Mouse (Mus musculus) ES-Bruce4 (cell line): Measurements from ENCODE around the gene Slc35f1.

ENCODE experiments used
- CTCF ChIP-seq: IDR thresholded peaks from one replicate; pipeline ENCODE4 v1.8.1; 2011; ENCODE audit warnings: low read depth, low read length
- EP300 ChIP-seq: IDR thresholded peaks from 2 replicates; pipeline ENCODE4 v1.6.1; 2011; ENCODE audit warnings: low read depth, low read length; ENCODE audit not compliant: insufficient read depth
- POLR2A ChIP-seq: IDR thresholded peaks from one replicate; pipeline ENCODE4 v1.8.1; 2011; ENCODE audit warnings: low read length; ENCODE audit not compliant: insufficient read depth

DNA sequence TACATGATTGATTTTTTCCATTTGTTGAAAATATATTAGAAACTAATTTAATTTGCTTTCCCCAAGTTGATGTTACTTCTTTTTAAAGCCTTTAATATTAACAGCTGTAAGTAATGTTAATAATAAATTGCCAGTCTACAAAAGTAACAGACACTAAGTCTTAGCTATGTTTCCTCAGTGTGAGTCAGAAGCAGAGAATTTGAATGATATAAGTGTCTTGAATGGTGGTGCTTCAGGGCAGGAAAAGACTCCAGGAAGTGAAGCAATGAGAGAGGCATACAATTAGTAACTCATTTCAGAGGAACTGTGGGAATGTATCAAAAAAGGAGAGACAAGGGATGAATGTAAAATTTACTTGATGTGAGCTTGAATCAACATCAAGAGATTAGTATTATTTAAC is 244.3 kb downstream of the Slc35f1 start:
- no peak for TF ChIP-seq CTCF
- no peak for TF ChIP-seq EP300
- TF ChIP-seq POLR2A = no peak
